27 mouse cellular contexts compared by ENCODE assay signal in the genomic region with DNA sequence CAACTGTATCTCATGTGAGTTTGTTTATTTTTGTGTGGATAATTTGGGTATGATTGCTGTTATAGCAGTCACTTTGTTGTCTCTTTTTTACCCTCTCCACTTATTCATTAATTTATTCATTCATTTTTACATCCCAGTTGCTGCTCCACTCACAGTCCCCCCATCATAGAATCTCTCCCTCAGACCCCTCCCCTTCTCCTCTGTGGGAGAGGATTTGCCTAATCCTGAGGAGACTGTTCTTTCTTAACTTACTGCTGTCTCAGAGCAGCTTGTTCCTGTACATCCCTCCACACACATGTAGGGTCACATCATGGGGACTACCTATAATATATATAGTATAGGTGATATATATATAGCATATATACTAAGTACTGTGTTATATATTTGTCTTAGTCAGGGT. TPM values are rescaled to one million over a fixed set of nuclear protein-coding genes. Genes with fewer than 3 reads are reported as not detected.
DNase-seq lines count a peak whose midpoint lies in the region; ATAC-seq and TF ChIP-seq lines count a peak whose summit lies in the region.
"Had no signal": no experiment of that assay in that cellular context is flagged by ENCODE, and none has a peak within 500 bp of the region (broad histone marks: within the 10 kb centered on the region; RNA-seq: fewer than 3 reads in every experiment).

No protein-coding gene starts in this region.

- no peak overlapping the region for H3K9ac ChIP-seq in forebrain, embryonic 15.5 days (replicated peaks)
- no peak overlapping the region for H3K9ac ChIP-seq in forebrain, embryonic 14.5 days (ENCODE audit: low read length)
- no peak overlapping the region for H3K9ac ChIP-seq in hindbrain, postnatal 0 days (replicated peaks; ENCODE audit: low read length)
- H3K9ac ChIP-seq: embryonic facial prominence, embryonic 15.5 days; heart, embryonic 15.5 days had no signal

- no peaks in the 10 kb centered on the region for H3K79me2 ChIP-seq in myocyte (ENCODE audit: control insufficient read depth, insufficient read depth)

- no peak for TF ChIP-seq CTCF in hindbrain, postnatal 0 days (IDR thresholded peaks at IDR 0.05; ENCODE audit: low read depth)

- no peak overlapping the region for H3K27ac ChIP-seq in forebrain, embryonic 15.5 days (replicated peaks)
- H3K27ac ChIP-seq in forebrain, embryonic 14.5 days (ENCODE audit: low read depth, low read length), result no peak overlapping the region
- no peak overlapping the region; the same call in 1 of the 2 replicates for H3K27ac ChIP-seq in hindbrain, postnatal 0 days
- no peak overlapping the region for H3K27ac ChIP-seq in hindbrain, embryonic 10.5 days
- H3K27ac ChIP-seq: embryonic facial prominence, embryonic 15.5 days; forebrain, embryonic 10.5 days; heart, adult 2 months; heart, embryonic 15.5 days had no signal

- H3K4me2 ChIP-seq in forebrain, embryonic 15.5 days (replicated peaks), result no peak overlapping the region
- H3K4me2 ChIP-seq in forebrain, embryonic 14.5 days (ENCODE audit: low read length), result no peak overlapping the region
- H3K4me2 ChIP-seq in hindbrain, postnatal 0 days (ENCODE audit: low read depth, low read length), result peak overlapping the region; percentile 11
- peak overlapping the region; percentile 24 for H3K4me2 ChIP-seq in myocyte (ENCODE audit: low read depth)
- H3K4me2 ChIP-seq: embryonic facial prominence, embryonic 15.5 days; heart, embryonic 11.5 days; heart, embryonic 15.5 days had no signal

- ATAC-seq in forebrain, embryonic 15.5 days (replicated peaks), result 0 out of 2 replicates have a peak, but pooled peaks have one; percentile 51
- no peak for ATAC-seq in forebrain, embryonic 14.5 days
- peak; percentile 40; the same call in 1 of the 2 replicates for ATAC-seq in hindbrain, postnatal 0 days
- ATAC-seq: forebrain, embryonic 16.5 days had no signal

- no peaks in the 10 kb centered on the region for H3K4me1 ChIP-seq in forebrain, embryonic 15.5 days
- H3K4me1 ChIP-seq in forebrain, embryonic 14.5 days (ENCODE audit: control insufficient read depth, insufficient read depth, low read length), result no peaks in the 10 kb centered on the region
- H3K4me1 ChIP-seq in hindbrain, postnatal 0 days (ENCODE audit: insufficient read depth, low read length), result no peaks in the 10 kb centered on the region
- no peaks in the 10 kb centered on the region for H3K4me1 ChIP-seq in hindbrain, embryonic 10.5 days (replicated peaks)
- H3K4me1 ChIP-seq: embryonic facial prominence, embryonic 15.5 days; forebrain, embryonic 10.5 days; heart, embryonic 15.5 days had no signal

- no peak for TF ChIP-seq POLR2A in myocyte (IDR thresholded peaks at IDR 0.05; ENCODE audit: insufficient read length, low read depth)

- H3ac ChIP-seq in myocyte (ENCODE audit: control insufficient read depth, insufficient read length), result no peak overlapping the region

- H3K4me3 ChIP-seq in forebrain, embryonic 15.5 days, result no peak overlapping the region
- no peak overlapping the region for H3K4me3 ChIP-seq in forebrain, embryonic 14.5 days (ENCODE audit: low read depth, low read length)
- no peak overlapping the region for H3K4me3 ChIP-seq in hindbrain, postnatal 0 days (ENCODE audit: low read length)
- no peak overlapping the region for H3K4me3 ChIP-seq in hindbrain, embryonic 10.5 days
- H3K4me3 ChIP-seq in myocyte, result no peak overlapping the region
- H3K4me3 ChIP-seq: embryonic facial prominence, embryonic 15.5 days; erythroblast, embryonic 14.5 days; forebrain, embryonic 10.5 days; heart, adult 2 months; heart, embryonic 15.5 days had no signal

- no peak for DNase-seq in forebrain, embryonic 14.5 days (ENCODE audit: low spot score)
- peak; percentile 14 for DNase-seq in hindbrain, postnatal 0 days (ENCODE audit: low spot score)
- DNase-seq in hindbrain, embryonic 10.5 days (ENCODE audit: low spot score), result no peak
- DNase-seq in retina, postnatal 1 day, result peak; percentile 45
- DNase-seq in retina, embryonic 14.5 days (ENCODE audit: low spot score), result no peak
- DNase-seq in frontal cortex, adult 2 months (ENCODE audit: extremely low spot score in 1 of 2, low spot score in 1 of 2), result no peak
- DNase-seq: adrenal gland, postnatal 10 days; cerebellum, adult 18-20 months; cerebellum, adult 9-11 months; embryo, embryonic 11 days; gastrocnemius, postnatal 14 days; heart, adult 2 months; heart, postnatal 14 days had no signal

- H3K36me3 ChIP-seq in forebrain, embryonic 15.5 days, result no peaks in the 10 kb centered on the region
- no peaks in the 10 kb centered on the region for H3K36me3 ChIP-seq in forebrain, embryonic 14.5 days (ENCODE audit: control insufficient read depth, insufficient read depth, low read length)
- H3K36me3 ChIP-seq in hindbrain, postnatal 0 days (ENCODE audit: insufficient read depth, low read length), result no peaks in the 10 kb centered on the region
- H3K36me3 ChIP-seq in hindbrain, embryonic 10.5 days, result no peaks in the 10 kb centered on the region
- no peaks in the 10 kb centered on the region for H3K36me3 ChIP-seq in myocyte (ENCODE audit: control insufficient read depth, insufficient read depth)
- H3K36me3 ChIP-seq: embryonic facial prominence, embryonic 15.5 days; forebrain, embryonic 10.5 days; heart, embryonic 15.5 days had no signal

- no peaks in the 10 kb centered on the region for H3K9me3 ChIP-seq in forebrain, embryonic 15.5 days
- H3K9me3 ChIP-seq in forebrain, embryonic 14.5 days (replicated peaks; ENCODE audit: control insufficient read depth, low read length), result no peaks in the 10 kb centered on the region
- no peaks in the 10 kb centered on the region for H3K9me3 ChIP-seq in hindbrain, postnatal 0 days (ENCODE audit: low read length)
- 0 out of 2 replicates have a peak, but pooled peaks cover 4% of the 10 kb centered on the region for H3K9me3 ChIP-seq in hindbrain, embryonic 10.5 days
- H3K9me3 ChIP-seq: embryonic facial prominence, embryonic 15.5 days; forebrain, embryonic 10.5 days; heart, embryonic 15.5 days had no signal

- H3K27me3 ChIP-seq in forebrain, embryonic 15.5 days, result no peaks in the 10 kb centered on the region
- no peaks in the 10 kb centered on the region for H3K27me3 ChIP-seq in forebrain, embryonic 14.5 days (replicated peaks; ENCODE audit: control insufficient read depth, insufficient read depth, low read length)
- H3K27me3 ChIP-seq in hindbrain, postnatal 0 days (ENCODE audit: insufficient read depth, low read length), result no peaks in the 10 kb centered on the region
- no peaks in the 10 kb centered on the region for H3K27me3 ChIP-seq in hindbrain, embryonic 10.5 days (ENCODE audit: insufficient read depth, poor library complexity, severe bottlenecking)
- H3K27me3 ChIP-seq in myocyte (ENCODE audit: control insufficient read depth, insufficient read depth, insufficient read length), result no peaks in the 10 kb centered on the region
- H3K27me3 ChIP-seq: embryonic facial prominence, embryonic 15.5 days; heart, embryonic 15.5 days had no signal

TF ChIP-seq in myocyte, 11 proteins besides CTCF, POLR2A, EP300 and RAD21:
- no peak for TF ChIP-seq USF1 (IDR thresholded peaks at IDR 0.05; ENCODE audit: low read depth)
- TF ChIP-seq CEBPB (IDR thresholded peaks at IDR 0.05; ENCODE audit: insufficient read depth, poor library complexity, severe bottlenecking), result no peak

RNA-seq across cellular contexts. Expression of gene Wdr20rt, which starts 3.7 kb away (rescaled TPM):
- polyA plus RNA-seq in forebrain, embryonic 15.5 days (2015; fragmentation: Nextera tagmentation; extraction: Ambion mirVana), result not detected in 2 replicates
- not detected in 2 replicates for polyA plus RNA-seq in forebrain, embryonic 14.5 days (2014; fragmentation: Nextera tagmentation; extraction: Ambion mirVana)
- total RNA-seq in hindbrain, postnatal 0 days (2014; rRNA removed), result not detected in 2 replicates
- polyA plus RNA-seq in hindbrain, postnatal 0 days (2015; fragmentation: Nextera tagmentation; extraction: Ambion mirVana), result not detected in 2 replicates
- not detected in 2 replicates for polyA plus RNA-seq in hindbrain, embryonic 10.5 days (2016; fragmentation: Nextera tagmentation; extraction: Ambion mirVana)
- polyA plus RNA-seq in myocyte (2012; fragmentation: generic; extraction: Trizol), result not detected
- polyA plus RNA-seq in frontal cortex, adult 2 months (2012; rRNA removed), result not detected in 2 replicates
- total RNA-seq: adrenal gland, postnatal 10 days; gastrocnemius, adult 18-20 months; gastrocnemius, postnatal 14 days; heart, adult 2 months; heart, postnatal 14 days; hematopoietic stem cell, adult 5-6 weeks; MEL had no signal
- polyA plus RNA-seq: C2C12; embryonic facial prominence, embryonic 11.5 days; erythroblast, embryonic 14.5 days; forebrain, embryonic 10.5 days; forebrain, embryonic 16.5 days; heart, adult 2 months; heart, embryonic 11.5 days; heart, embryonic 15.5 days; intestine, embryonic 14.5 days had no signal

RNA-seq across cellular contexts. Expression of gene Mis18bp1, which starts 56.6 kb away (rescaled TPM):
- polyA plus RNA-seq in forebrain, embryonic 15.5 days (2015; fragmentation: Nextera tagmentation; extraction: Ambion mirVana), result 33.3 and 34.4 TPM in 2 replicates
- 32.6 and 35.5 TPM in 2 replicates for polyA plus RNA-seq in forebrain, embryonic 14.5 days (2014; fragmentation: Nextera tagmentation; extraction: Ambion mirVana)
- total RNA-seq in hindbrain, postnatal 0 days (2014; rRNA removed), result 3.6 and 5.0 TPM in 2 replicates
- 12.9 and 14.2 TPM in 2 replicates for polyA plus RNA-seq in hindbrain, postnatal 0 days (2015; fragmentation: Nextera tagmentation; extraction: Ambion mirVana)
- polyA plus RNA-seq in hindbrain, embryonic 10.5 days (2016; fragmentation: Nextera tagmentation; extraction: Ambion mirVana), result 57.0 and 76.9 TPM in 2 replicates
- 1.9 TPM for polyA plus RNA-seq in myocyte (2012; fragmentation: generic; extraction: Trizol)
- 0.36 and 0.52 TPM in 2 replicates for polyA plus RNA-seq in frontal cortex, adult 2 months (2012; rRNA removed)
- total RNA-seq: gastrocnemius, adult 18-20 months had no signal

Comparison
In these comparisons a context has a peak if more than half of its experiments do, and no peak if none do; other contexts are left out.
1. DNase-seq: peak in hindbrain, postnatal 0 days (single experiment) and retina, postnatal 1 day (single experiment); none in forebrain, embryonic 14.5 days (single experiment), hindbrain, embryonic 10.5 days (single experiment), retina, embryonic 14.5 days (single experiment) and frontal cortex, adult 2 months (0 of 2).
2. H3K4me2 ChIP-seq: peak in hindbrain, postnatal 0 days (single experiment) and myocyte (single experiment); none in forebrain, embryonic 15.5 days (single experiment) and forebrain, embryonic 14.5 days (single experiment).